Mouse (Mus musculus) megakaryocyte-erythroid progenitor cell, adult 5-6 weeks (primary cell): ENCODE measurements around the gene Gm29735. TPM values are rescaled to one million over a fixed set of nuclear protein-coding genes. Genes with fewer than 3 reads are reported as not detected.
"Not testable (repeated sequence)": the region's sequence is repeated elsewhere in the genome, so short reads cannot be mapped to it uniquely, and the experiment has no call there.

Experiments
- ATAC-seq: replicated peaks from 2 replicates; pipeline ENCODE4 v1.8.0; 2016; ENCODE audit warnings: mild to moderate bottlenecking, inconsistent platforms; ENCODE audit not compliant: severe bottlenecking, poor library complexity, low FRiP score, low TSS enrichment
- total RNA-seq, 2 experiments: library from RNA; stranded (forward) in 1 of 2; stranded (reverse) in 1 of 2; fragments of 200-1000, 215-1000 nt in 1 of 2; fragments of >200 nt in 1 of 2; fragmentation: Nextera tagmentation in 1 of 2; gene quantifications; 2 replicates each; pipeline ENCODE4 v1.2.3; 2014 to 2017

Gene Gm29735
- total RNA-seq (2014; fragmentation: Nextera tagmentation) (not detected in 2 replicates), total RNA-seq (2017) (not detected in 2 replicates)

DNA sequence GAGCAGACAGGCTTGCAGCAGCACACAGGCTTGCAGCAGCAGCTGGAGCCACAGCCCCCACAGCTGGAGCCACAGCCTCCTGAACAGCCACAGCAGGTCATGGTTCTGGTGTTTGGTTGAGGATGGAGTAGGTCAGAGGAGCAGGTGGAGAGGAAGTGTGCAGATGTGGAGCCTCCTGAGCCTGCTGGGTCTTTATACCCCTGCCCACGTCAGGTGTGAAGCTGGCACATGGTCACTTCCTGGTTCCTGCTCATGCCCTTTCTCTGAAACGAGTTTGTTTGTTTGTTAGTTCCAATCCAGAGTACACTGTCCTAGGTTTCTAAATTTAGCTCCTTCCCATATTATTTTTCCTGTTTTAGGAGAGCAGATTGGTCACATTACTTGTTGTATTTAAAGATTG, at the start of gene Gm29735:
TSS of gene Gm29735 (minus strand) at position 101 of the 400 bp plus-strand sequence.
- ATAC-seq: not testable (repeated sequence)

DNA sequence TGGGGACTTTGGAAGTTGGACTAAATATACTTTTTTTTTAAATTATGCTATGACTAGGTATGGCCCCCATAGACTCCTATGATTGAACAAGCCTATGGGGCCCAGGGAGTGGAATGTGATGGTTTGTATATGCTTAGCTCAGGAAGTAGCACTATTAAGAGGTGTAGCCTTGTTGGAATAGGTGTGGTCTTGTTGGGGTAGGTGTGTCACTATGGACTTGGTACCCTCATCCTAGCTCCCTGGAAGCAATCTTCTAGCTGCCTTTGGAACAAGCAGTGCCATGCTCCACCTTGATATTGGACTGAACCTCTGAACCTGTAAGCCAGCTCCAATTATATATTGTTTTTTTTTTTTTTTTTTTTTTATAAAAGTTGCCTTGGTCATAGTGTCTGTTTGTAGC, 48.6 kb upstream of the Gm29735 start:
- no peak for ATAC-seq

DNA sequence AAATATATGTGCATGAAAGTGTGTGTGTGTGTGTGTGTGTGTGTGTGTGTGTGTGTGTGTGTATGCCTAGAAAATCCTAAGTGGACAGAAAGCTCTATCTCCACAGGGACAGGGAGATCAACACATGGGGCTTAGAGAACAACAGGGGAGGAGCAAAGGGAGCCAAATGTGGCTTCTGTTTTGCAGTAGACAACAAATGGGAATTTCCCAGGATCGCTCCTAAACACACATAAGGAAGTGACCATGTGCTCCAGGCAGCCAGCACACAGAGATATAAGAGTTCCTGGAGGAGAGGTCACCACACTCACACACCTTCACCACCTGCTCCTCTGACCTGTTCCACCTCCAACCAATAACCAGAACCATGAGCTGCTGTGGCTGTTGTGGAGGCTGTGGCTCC, 44.2 kb upstream of the Gm29735 start, which contains the start of gene Krtap5-3:
TSS of gene Krtap5-3 (plus strand) at position 301 of the 400 bp plus-strand sequence.
- no peak for ATAC-seq

DNA sequence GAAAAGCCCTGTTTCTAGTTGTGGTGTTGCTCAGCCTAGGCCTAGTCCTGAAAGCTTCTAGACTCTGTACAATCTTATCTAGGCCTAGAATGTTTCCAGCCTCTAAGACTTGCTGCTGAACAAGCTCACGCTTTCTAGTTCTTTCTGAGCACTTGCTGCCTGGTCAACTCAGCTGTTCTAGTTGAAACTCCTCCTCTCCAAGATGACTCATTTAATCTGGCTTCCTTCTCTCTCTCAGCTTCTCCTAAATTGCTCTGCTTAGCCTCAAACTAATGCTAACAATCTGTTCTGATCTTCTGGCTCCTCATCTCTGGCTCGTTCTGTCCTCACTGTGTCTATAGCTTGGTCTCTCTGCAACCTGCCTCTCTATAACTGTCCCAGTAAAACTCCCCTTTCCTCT, 41.8 kb upstream of the Gm29735 start:
- no peak for ATAC-seq

GRCm38 (mm10) chr7:142190289-142190688, 33.4 kb upstream of the Gm29735 start, which contains the start of gene Gm10153:
Gm10153 (minus strand) TSS chr7:142190389.
- no peak for ATAC-seq

DNA sequence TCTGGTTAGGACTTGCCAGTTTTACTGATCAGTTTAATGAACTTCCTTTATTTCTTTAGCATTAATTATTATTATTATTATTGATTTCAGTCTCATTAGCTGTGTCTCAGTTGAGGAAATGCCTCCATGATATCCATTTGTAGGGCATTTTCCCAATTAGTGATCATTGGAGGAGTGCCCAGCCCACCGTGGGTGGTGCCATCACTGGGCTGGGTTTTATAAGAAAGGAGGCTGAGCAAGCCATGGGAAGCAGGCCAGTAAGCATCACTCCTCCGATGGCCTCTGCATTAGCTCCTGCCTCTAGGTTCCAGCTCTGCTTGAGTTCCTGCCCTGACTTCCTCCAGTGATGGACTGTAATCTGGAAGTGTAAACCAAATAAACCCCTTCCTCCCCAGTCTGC, 31.2 kb upstream of the Gm29735 start:
- ATAC-seq: no peak

- no peak for ATAC-seq
Observed at GRCm38 (mm10) chr7:142181021-142181420, 24.1 kb upstream of the Gm29735 start.

DNA sequence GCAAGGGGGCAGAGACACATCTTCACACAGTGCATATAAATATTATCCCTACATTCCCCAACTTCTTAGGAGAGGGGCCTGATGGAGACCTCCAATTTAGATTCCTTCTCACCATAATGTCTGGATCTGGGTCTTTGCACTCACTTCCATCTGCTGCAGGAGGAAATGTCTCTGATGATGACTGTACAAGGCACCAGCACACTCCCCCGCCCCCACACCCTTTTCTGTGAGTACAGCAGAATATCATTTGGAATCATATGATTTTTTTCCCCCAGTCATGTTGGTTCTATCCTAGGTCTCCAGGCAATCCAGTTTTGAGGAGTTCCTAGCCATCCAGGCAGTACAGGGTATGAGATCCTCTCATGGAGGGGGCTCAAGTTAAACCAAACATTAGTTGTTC, 21.8 kb upstream of the Gm29735 start:
- no peak for ATAC-seq

DNA sequence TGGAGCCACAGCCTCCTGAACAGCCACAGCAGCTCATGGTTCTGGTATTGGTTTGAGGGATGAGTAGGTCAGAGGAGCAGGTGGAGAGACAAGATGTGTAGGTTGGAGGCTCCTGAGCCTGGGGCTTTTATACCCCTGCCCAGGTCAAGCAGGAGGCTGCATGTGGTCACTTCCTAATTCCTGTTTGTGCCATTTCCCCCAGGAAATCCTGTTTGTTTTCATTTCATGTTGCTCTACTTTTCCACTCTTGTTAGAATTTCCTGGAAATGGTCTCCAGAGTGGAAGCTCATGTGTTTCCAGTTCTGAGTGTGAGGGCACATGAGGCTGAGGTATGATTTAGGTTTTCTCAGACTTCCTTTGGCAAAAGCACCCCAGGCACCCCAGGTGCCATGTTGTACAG, 19.0 kb upstream of the Gm29735 start, which contains the start of gene Krtap5-2:
TSS of gene Krtap5-2 (minus strand) at position 101 of the 400 bp plus-strand sequence.
- ATAC-seq: not testable (repeated sequence)

- ATAC-seq: peak; percentile 85
Observed at GRCm38 (mm10) chr7:142169836-142170235, 12.9 kb upstream of the Gm29735 start.

GRCm38 (mm10) chr7:142165639-142166038, 8.7 kb upstream of the Gm29735 start, which contains the start of gene Gm4553:
Gm4553 (minus strand) TSS chr7:142165739.
- not testable (repeated sequence) for ATAC-seq

DNA sequence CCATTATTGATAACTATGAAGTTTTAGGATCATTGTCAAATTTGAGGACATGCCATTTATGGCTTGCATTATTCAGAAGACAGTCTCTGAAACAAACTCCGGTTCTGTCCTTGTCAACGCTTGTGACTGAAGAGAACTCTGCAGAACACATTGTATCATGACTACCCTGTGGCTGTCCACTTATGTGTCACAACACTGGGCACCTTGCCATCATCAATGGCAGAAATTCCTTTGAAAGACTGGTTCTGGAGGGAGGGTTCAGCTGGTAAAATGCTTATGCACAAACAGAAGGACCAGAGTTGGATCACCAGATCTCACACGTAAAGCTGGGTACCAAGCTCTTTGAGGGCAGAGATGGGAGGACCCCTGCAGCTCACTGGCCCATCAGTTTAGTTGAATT, 2.5 kb upstream of the Gm29735 start:
- no peak for ATAC-seq

- no peak for ATAC-seq
Observed at GRCm38 (mm10) chr7:142155308-142155707, 1.6 kb downstream of the Gm29735 start.

- no peak for ATAC-seq
Observed at GRCm38 (mm10) chr7:142152191-142152590, 4.7 kb downstream of the Gm29735 start.

GRCm38 (mm10) chr7:142148633-142149032, 8.3 kb downstream of the Gm29735 start:
- ATAC-seq: no peak

DNA sequence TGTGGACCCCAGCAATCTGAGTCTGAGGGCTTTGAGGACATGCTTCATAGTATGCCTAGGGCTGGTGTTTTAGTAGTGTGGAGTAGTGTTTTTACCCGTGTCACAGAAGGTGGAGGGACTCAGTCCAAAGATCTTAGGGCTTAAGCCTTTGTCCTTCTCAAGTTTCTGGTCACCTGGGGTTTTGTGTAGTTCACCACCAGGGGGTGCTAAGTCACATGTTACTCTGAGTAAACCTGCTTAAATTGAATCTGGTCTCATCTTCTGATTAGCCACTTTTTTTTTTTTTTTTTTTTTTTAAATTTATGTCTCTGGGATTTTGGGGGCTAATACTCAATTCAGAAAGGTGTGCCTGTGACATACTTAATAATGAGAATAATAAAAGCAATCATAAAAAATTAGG, 10.9 kb downstream of the Gm29735 start:
- ATAC-seq: peak; percentile 70

DNA sequence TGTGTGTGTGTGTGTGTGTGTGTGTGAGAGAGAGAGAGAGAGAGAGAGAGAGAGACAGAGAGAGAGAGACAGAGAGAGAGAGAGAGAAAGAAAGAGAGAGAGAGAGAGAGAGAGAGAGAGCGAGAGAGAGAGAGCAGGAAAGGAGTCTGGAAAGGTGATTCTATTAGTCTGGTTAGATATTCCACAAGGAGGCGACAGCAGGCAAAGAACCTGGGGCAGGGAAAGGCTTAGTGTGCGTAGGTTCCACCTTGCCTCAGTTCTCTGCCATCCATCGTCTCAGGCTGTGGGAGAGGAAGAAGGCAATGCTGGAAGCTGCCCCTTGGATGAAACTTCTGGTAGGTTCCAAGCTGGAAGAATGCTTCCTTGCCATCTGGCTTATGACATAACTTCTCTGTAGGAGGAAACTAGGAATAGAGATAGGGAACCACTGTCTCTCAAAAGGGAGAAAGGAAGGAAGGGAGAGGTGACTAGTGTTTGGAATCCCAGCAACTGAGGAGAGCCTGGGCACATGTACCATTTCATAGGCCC, 11.4 kb downstream of the Gm29735 start:
- no peak for ATAC-seq

DNA sequence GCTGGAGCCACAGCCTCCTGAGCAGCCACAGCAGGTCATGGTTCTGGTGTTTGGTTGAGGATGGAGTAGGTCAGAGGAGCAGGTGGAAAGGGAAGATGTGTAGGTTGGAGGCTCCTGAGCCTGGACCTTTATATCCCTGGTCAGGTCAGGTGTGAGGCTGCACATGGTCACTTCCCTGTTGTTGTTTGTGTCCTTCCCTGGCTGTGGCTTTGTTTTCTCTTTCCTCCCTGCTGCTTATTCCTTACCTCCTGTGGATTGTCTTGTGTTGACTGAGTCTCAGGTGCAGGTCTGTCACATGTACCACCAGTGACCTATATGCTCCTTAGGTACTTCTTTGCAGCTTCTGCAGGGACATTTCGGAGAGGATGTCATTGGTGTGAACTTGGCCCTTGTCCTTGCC, 12.4 kb downstream of the Gm29735 start, which contains the start of gene Gm45337:
TSS of gene Gm45337 (minus strand) at position 101 of the 400 bp plus-strand sequence.
- no peak for ATAC-seq

- not testable (repeated sequence) for ATAC-seq
Observed at GRCm38 (mm10) chr7:142143506-142144010, 13.4 kb downstream of the Gm29735 start.

DNA sequence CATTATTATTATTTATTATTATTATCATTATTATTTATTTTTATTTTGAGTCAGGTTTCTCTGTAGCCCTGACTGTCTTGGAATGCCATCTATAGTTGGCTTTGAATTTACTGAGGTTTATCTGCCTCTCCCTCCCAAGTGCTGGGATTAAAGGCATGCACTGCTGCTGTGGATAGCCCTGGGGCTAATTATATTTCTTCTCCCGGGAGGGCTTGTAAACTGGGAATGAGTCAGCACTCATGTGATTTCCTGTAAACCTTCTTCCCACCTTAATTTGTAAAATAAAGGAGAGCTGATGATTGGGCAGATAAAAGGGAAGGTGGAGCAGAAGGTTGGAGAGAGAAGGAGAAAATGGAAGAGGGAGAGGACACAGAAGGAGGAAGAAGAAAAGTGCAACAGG, 16.2 kb downstream of the Gm29735 start:
- ATAC-seq: no peak

DNA sequence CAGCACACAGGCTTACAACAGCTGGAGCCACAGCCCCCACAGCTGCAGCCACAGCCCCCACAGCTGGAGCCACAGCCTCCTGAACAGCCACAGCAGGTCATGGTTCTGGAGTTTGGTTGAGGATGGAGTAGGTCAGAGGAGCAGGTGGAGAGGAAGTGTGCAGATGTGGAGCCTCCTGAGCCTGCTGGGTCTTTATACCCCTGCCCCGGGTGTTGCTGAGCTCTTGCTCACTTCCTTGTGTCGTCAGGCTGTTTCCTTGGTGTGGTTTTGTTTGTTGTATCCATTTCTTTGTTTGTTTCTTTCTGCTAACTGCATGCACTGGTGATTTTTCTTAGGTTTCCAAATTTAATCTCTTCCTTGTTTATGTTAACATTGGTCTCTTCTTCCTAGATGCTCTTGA, 21.0 kb downstream of the Gm29735 start, which contains the start of gene Gm39115:
TSS of gene Gm39115 (minus strand) at position 101 of the 400 bp plus-strand sequence.
- not testable (repeated sequence) for ATAC-seq
